Mouse (Mus musculus) kidney, embryonic 14.5 days (tissue): ENCODE results near the gene Ramp2. TPM values are rescaled to one million over a fixed set of nuclear protein-coding genes. Genes with fewer than 3 reads are reported as not detected.
A peak's percentile ranks its signal among the peaks of the same experiment; 100 is the strongest.

ENCODE experiments used
- ATAC-seq: fragments of 200-750 bp; cut with Nextera tagmentation; 2 replicates; pipeline ENCODE4 v1.8.0; 2017; ENCODE audit warnings: moderate number of reproducible peaks, mild to moderate bottlenecking, moderate TSS enrichment, moderate library complexity; ENCODE audit not compliant: low FRiP score, low TSS enrichment
- H3K27ac ChIP-seq: fragments of 300-500 bp; sonication (generic); 2 replicates; pipeline ENCODE4 v1.5.1; 2014; ENCODE audit warnings: low read depth, mild to moderate bottlenecking, low read length, moderate library complexity, mixed read lengths
- H3K27me3 ChIP-seq: fragments of 300-500 bp; sonication (generic); 2 replicates; pipeline ENCODE4 v1.6.1; 2014; ENCODE audit warnings: mild to moderate bottlenecking, low read length; ENCODE audit not compliant: control insufficient read depth, insufficient read depth
- H3K36me3 ChIP-seq: fragments of 300-500 bp; sonication (generic); 2 replicates; pipeline ENCODE4 v1.6.1; 2014; ENCODE audit warnings: low read length, mixed read lengths; ENCODE audit not compliant: control insufficient read depth, insufficient read depth
- H3K4me1 ChIP-seq: fragments of 300-500 bp; sonication (generic); 2 replicates; pipeline ENCODE4 v1.6.1; 2014; ENCODE audit warnings: low read length, mixed read lengths; ENCODE audit not compliant: control insufficient read depth, insufficient read depth
- H3K4me2 ChIP-seq: fragments of 300-500 bp; sonication (generic); replicated peaks from 2 replicates; pipeline ENCODE4 v1.6.1; 2014; ENCODE audit warnings: low read depth, mild to moderate bottlenecking, low read length
- H3K4me3 ChIP-seq: fragments of 300-500 bp; sonication (generic); 2 replicates; pipeline ENCODE4 v1.5.1; 2014; ENCODE audit warnings: mild to moderate bottlenecking, low read length
- H3K9ac ChIP-seq: fragments of 300-500 bp; sonication (generic); 2 replicates; pipeline ENCODE4 v1.6.1; 2014; ENCODE audit warnings: low read depth, mild to moderate bottlenecking, low read length, moderate library complexity
- H3K9me3 ChIP-seq: fragments of 300-500 bp; sonication (generic); 2 replicates; pipeline ENCODE4 v1.6.1; 2016; ENCODE audit warnings: low read length; ENCODE audit not compliant: control insufficient read depth
- WGBS: fragments of 180-500 bp; shearing (Covaris S2); extraction: QIAGEN DNeasy Blood & Tissue Kit; methylation state at CpG from one replicate; pipeline ENCODE4 v1.1.7; 2014; 5-methylcytosine and 5-hydroxymethylcytosine counted together
- polyA plus RNA-seq: library from polyadenylated mRNA; unstranded; fragments of >200 nt; fragmentation: Nextera tagmentation; extraction: Ambion mirVana; gene quantifications from 2 replicates; pipeline ENCODE4 v1.2.1, GENCODE M21; 2014

Ramp2 gene
- polyA plus RNA-seq, 1 experiment from 2014 or later: 248 TPM

DNA sequence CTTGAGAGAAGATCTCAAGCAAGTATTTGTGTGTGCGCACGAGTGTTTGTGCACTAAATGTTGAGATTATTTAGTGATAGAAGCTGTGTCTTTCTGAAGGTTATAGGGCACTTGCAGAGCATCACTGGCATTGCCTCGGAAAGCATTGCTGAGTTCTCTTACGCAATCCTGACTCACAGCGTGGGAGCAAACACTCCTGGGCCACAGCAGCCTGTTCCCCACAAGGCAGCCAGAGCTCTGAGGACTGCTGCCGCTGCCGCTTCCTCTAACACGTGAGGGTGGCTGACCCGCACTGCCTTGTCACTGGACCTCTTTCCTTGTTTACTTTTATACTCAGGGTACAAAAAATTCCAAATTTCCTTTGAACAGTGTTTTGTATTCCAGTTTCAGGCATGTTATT is 41.5 kb downstream of the Ramp2 start:
- H3K4me1 ChIP-seq: peaks cover 3% of the 10 kb centered on the region; the same call in 1 of the 2 replicates
- WGBS: 88% methylated on average over 9 of the region's 9 CpGs
- no peak overlapping the region for H3K4me2 ChIP-seq
- no peaks in the 10 kb centered on the region for H3K27me3 ChIP-seq
- peaks cover 44% of the 10 kb centered on the region for H3K36me3 ChIP-seq
- ATAC-seq: no peak
- H3K9me3 ChIP-seq: no peaks in the 10 kb centered on the region
- H3K4me3 ChIP-seq: no peak overlapping the region
- no peak overlapping the region for H3K9ac ChIP-seq
- H3K27ac ChIP-seq: no peak overlapping the region

GRCm38 (mm10) chr11:101291231-101291630 is 45.4 kb downstream of the Ramp2 start:
- no peak overlapping the region for H3K27ac ChIP-seq

DNA sequence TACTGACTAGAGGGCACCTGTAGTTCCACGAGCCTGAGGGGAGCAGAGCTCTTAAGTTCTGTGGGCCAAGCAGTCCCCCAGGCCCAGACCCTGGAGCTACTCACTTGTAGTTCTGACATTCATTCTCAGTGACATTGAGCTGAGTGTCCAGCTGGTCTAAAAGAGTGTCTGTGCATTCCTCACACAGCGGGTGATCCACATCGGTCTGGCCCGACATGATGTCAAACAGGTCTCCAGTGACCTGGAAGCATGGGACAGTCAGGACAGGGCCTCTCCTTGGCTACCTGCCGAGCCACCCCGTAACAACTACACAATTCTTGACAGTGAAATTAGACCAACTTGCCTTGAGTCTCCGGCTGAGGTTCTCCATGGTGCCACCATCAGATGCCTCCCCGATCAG is 49.4 kb downstream of the Ramp2 start:
- WGBS: 98% methylated on average over 8 of the region's 8 CpGs
- H3K4me2 ChIP-seq: no peak overlapping the region
- peaks cover 71% of the 10 kb centered on the region for H3K36me3 ChIP-seq
- H3K9me3 ChIP-seq: no peaks in the 10 kb centered on the region
- no peaks in the 10 kb centered on the region for H3K4me1 ChIP-seq
- H3K4me3 ChIP-seq: no peak overlapping the region
- no peak overlapping the region for H3K9ac ChIP-seq
- no peak overlapping the region for H3K27ac ChIP-seq
- ATAC-seq: no peak
- H3K27me3 ChIP-seq: no peaks in the 10 kb centered on the region

More at GRCm38 (mm10) chr11:101291231-101291630, 45.4 kb downstream of the Ramp2 start:
- Histone ChIP-seq H3K4me2 (no peak overlapping the region), H3K9ac (no peak overlapping the region), H3K9me3 (no peaks in the 10 kb centered on the region), H3K36me3 (peaks cover 74% of the 10 kb centered on the region), H3K4me3 (no peak overlapping the region), H3K4me1 (no peaks in the 10 kb centered on the region), H3K27me3 (no peaks in the 10 kb centered on the region)
- ATAC-seq: no peak
- WGBS: 94% methylated on average over 8 of the region's 8 CpGs

DNA sequence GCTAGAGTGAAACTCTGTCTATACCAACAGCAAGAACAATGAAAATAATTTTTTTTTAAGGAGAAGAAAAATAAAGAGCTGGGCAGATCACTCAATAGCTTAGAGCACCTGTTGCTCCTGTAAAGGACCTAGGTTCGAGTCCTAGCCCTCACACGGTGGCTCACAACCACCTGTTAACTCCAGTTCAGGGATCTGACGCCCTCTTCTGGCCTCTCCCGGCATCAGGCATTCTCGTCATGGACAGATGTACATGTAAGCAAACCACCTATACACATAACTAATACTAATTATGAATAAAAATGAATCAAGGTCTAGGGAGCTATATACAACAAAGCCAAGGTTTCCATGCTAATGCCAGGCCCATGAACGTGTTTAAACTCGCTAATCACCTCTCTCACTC is 55.1 kb downstream of the Ramp2 start:
- H3K4me3 ChIP-seq: peak overlapping the region; percentile 93
- peak overlapping the region; percentile 85 for H3K9ac ChIP-seq
- H3K36me3 ChIP-seq: peaks cover 23% of the 10 kb centered on the region
- H3K27me3 ChIP-seq: no peaks in the 10 kb centered on the region
- WGBS: 71% methylated on average over 7 of the region's 7 CpGs
- no peak overlapping the region for H3K27ac ChIP-seq
- H3K4me2 ChIP-seq: peak overlapping the region; percentile 97
- peaks cover 9% of the 10 kb centered on the region for H3K4me1 ChIP-seq
- no peaks in the 10 kb centered on the region for H3K9me3 ChIP-seq
- no peak for ATAC-seq

DNA sequence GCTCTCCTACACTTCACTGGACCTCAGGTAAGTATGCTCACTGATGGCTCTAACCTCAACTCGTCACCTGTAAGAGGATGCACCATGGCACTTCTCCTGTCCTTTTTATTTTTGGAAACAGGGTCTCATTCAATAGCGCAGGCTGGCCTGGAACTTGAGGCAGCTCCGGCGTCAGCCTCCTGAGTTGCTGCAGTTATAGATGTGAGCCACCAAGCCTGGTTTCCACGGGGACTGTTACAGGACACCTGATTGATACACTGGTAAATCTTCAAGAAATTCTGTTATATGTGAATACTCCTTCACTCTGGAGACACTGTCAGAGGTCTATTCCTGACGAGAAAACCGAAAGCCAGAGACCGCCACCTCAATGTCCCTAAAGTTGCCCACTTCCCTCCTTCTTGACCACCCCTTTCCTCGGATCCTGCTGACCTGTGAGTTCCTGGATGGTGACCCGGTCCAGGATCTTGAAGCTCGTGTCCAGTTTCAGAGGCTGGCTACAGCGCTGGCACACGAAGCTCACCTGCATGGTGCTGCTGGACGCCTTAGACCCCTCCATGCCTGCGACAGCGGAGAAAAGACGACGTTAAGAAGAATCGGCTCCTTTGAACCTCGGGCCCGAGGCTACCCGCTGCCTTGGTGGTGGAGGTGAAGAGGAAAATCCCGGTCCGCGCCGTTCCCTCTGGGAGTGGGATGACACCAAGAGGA is 55.6 kb downstream of the Ramp2 start:
- 16% methylated on average over 26 of the region's 26 CpGs for WGBS
- Histone ChIP-seq H3K27ac (peak overlapping the region; percentile 61), H3K27me3 (no peaks in the 10 kb centered on the region), H3K36me3 (peaks cover 19% of the 10 kb centered on the region), H3K9me3 (no peaks in the 10 kb centered on the region), H3K4me3 (peak overlapping the region; percentile 93), H3K4me2 (peak overlapping the region; percentile 97), H3K9ac (peak overlapping the region; percentile 85), H3K4me1 (peaks cover 9% of the 10 kb centered on the region)
- peak; percentile 11; the same call in 1 of the 2 replicates for ATAC-seq

GRCm38 (mm10) chr11:101302004-101302798 is 56.4 kb downstream of the Ramp2 start, which contains the start of gene Becn1:
Becn1 (minus strand) TSS chr11:101302286.
- no peaks in the 10 kb centered on the region for H3K27me3 ChIP-seq
- H3K9ac ChIP-seq: peak within 1 kb of the TSS; percentile 85
- peak within 1 kb of the TSS; percentile 97 for H3K4me2 ChIP-seq
- H3K9me3 ChIP-seq: no peaks in the 10 kb centered on the region
- peaks cover 9% of the 10 kb centered on the region for H3K4me1 ChIP-seq
- peak within 1 kb of the TSS; percentile 93 for H3K4me3 ChIP-seq
- peak; percentile 96 for ATAC-seq
- H3K36me3 ChIP-seq: peaks cover 13% of the 10 kb centered on the region
- 6% methylated on average over 36 of the region's 39 CpGs for WGBS
- peak within 1 kb of the TSS; percentile 61 for H3K27ac ChIP-seq

GRCm38 (mm10) chr11:101307744-101308143 is 61.9 kb downstream of the Ramp2 start:
- no peaks in the 10 kb centered on the region for H3K4me1 ChIP-seq
- ATAC-seq: no peak

More at GRCm38 (mm10) chr11:101307744-101308143, 61.9 kb downstream of the Ramp2 start:
- no peaks in the 10 kb centered on the region for H3K9me3 ChIP-seq
- H3K4me3 ChIP-seq: no peak overlapping the region
- H3K36me3 ChIP-seq: no peaks in the 10 kb centered on the region
- 45% methylated on average over 5 of the region's 5 CpGs for WGBS
- no peaks in the 10 kb centered on the region for H3K27me3 ChIP-seq
- no peak overlapping the region for H3K9ac ChIP-seq
- H3K27ac ChIP-seq: no peak overlapping the region
- H3K4me2 ChIP-seq: no peak overlapping the region
